Mouse (Mus musculus) heart, adult 2 months (tissue): Measurements from ENCODE around the gene Emc10.

Experiments
- CTCF ChIP-seq: fragments of 200-600 bp; IDR thresholded peaks from 2 replicates; pipeline ENCODE4 v1.8.1; 2022; ENCODE audit warnings: antibody characterized with exemption, mild to moderate bottlenecking, moderate library complexity
- EP300 ChIP-seq: fragments of 200-500 bp; IDR thresholded peaks from 2 replicates; pipeline ENCODE4 v1.6.1; 2011; ENCODE audit warnings: low read depth, low read length, control low read depth; ENCODE audit not compliant: insufficient read depth

DNA sequence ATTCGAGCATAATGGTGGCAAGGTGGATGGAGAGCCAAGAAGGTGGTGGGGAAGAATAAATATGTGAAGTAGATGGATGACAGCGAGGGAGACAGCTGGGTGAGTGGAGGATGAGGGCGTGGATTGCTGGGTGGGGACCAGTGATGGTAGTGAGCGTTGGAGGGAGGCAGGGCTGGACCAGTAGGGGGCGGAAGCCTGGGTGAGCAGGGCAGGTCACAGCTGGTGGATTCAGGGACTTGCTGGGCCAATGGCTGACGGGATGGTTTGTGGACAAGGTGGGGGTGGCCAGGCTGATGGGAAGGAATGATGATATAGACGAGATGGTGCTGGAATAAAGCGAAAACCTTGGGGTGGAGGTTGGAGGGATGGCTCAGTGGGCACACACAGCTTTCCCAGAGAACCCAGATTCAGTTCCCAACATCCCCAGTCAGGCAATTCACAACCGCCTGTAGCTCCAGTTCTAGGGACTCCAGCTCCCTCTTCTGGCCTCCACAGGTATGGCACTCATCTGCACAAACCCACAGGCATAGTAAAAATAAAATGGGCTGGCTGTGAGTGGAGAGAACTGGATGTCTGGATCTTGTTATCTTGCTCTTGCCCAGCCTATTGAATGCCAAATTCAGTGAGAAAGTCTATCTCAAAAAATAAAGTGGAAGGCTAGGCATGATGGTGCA, 23.0 kb upstream of the Emc10 start:
- TF ChIP-seq EP300: no peak
- peak; percentile 39 for TF ChIP-seq CTCF
